Comparison of ENCODE assay signal across 26 mouse cellular contexts in the genomic region with DNA sequence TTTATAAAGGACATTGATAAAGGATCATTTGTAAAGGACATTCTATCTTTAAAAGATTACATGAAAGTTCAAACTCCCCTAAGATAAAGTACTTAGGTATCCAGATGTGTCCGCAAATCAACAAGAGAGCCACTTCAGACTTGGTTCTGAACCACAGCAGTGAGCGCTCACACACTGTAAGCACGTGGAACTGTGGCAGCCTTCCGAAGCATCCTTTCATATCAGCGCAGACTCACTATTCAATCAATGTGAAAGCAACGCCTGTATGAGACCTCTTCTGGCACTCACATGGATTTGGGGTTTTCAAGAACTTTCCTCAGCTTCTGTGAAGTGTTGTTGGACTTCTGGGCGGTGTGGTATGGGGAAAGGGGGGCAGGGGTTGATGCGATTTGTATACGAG.
DNase-seq lines count a peak whose midpoint lies in the region; ATAC-seq and TF ChIP-seq lines count a peak whose summit lies in the region.
"Had no signal": no experiment of that assay in that cellular context is flagged by ENCODE, and none has a peak within 500 bp of the region (broad histone marks: within the 10 kb centered on the region; RNA-seq: fewer than 3 reads in every experiment).

No protein-coding gene starts in this region.

- no peaks in the 10 kb centered on the region for H3K4me1 ChIP-seq in lung, embryonic 14.5 days (ENCODE audit: insufficient read depth)
- H3K4me1 ChIP-seq in midbrain, postnatal 0 days (ENCODE audit: insufficient read depth, low read length) = no peaks in the 10 kb centered on the region; the same call in 1 of the 2 replicates
- no peaks in the 10 kb centered on the region for H3K4me1 ChIP-seq in midbrain, embryonic 15.5 days
- no peaks in the 10 kb centered on the region for H3K4me1 ChIP-seq in stomach, postnatal 0 days (replicated peaks; ENCODE audit: control insufficient read depth, insufficient read depth)
- H3K4me1 ChIP-seq: embryonic facial prominence, embryonic 10.5 days; embryonic facial prominence, embryonic 15.5 days; intestine, embryonic 15.5 days; limb, embryonic 10.5 days; limb, embryonic 15.5 days; liver, embryonic 13.5 days; midbrain, embryonic 12.5 days; stomach, embryonic 15.5 days had no signal

- no peak overlapping the region for H3K4me2 ChIP-seq in lung, embryonic 14.5 days
- H3K4me2 ChIP-seq in midbrain, postnatal 0 days (ENCODE audit: low read depth, low read length, poor library complexity, severe bottlenecking) = no peak overlapping the region
- H3K4me2 ChIP-seq in midbrain, embryonic 15.5 days = no peak overlapping the region
- H3K4me2 ChIP-seq in stomach, postnatal 0 days (replicated peaks; ENCODE audit: low read depth) = no peak overlapping the region
- H3K4me2 ChIP-seq: embryonic facial prominence, embryonic 15.5 days; forebrain, embryonic 12.5 days; intestine, embryonic 15.5 days; limb, embryonic 15.5 days; liver, embryonic 13.5 days; midbrain, embryonic 12.5 days; stomach, embryonic 15.5 days had no signal

- no peak overlapping the region for H3K27ac ChIP-seq in lung, embryonic 14.5 days (ENCODE audit: low read depth)
- no peak overlapping the region for H3K27ac ChIP-seq in midbrain, postnatal 0 days (ENCODE audit: low read depth, low read length)
- no peak overlapping the region for H3K27ac ChIP-seq in midbrain, embryonic 15.5 days
- no peak overlapping the region for H3K27ac ChIP-seq in stomach, postnatal 0 days (replicated peaks)
- H3K27ac ChIP-seq: embryonic facial prominence, embryonic 10.5 days; embryonic facial prominence, embryonic 15.5 days; forebrain, embryonic 12.5 days; intestine, embryonic 15.5 days; limb, embryonic 10.5 days; limb, embryonic 15.5 days; liver, embryonic 13.5 days; stomach, embryonic 15.5 days had no signal

- no peak overlapping the region for H3K9ac ChIP-seq in lung, embryonic 14.5 days
- H3K9ac ChIP-seq in midbrain, postnatal 0 days (replicated peaks; ENCODE audit: low read length, poor library complexity, severe bottlenecking) = no peak overlapping the region
- no peak overlapping the region for H3K9ac ChIP-seq in midbrain, embryonic 15.5 days
- no peak overlapping the region for H3K9ac ChIP-seq in stomach, postnatal 0 days (ENCODE audit: low read length)
- H3K9ac ChIP-seq: embryonic facial prominence, embryonic 15.5 days; forebrain, embryonic 12.5 days; hindbrain, embryonic 15.5 days; intestine, embryonic 15.5 days; limb, embryonic 15.5 days; liver, embryonic 13.5 days; midbrain, embryonic 12.5 days; stomach, embryonic 15.5 days had no signal

- no peak overlapping the region for H3K4me3 ChIP-seq in lung, embryonic 14.5 days (ENCODE audit: low read depth, low read length)
- no peak overlapping the region for H3K4me3 ChIP-seq in midbrain, postnatal 0 days (ENCODE audit: low read depth, low read length)
- no peak overlapping the region for H3K4me3 ChIP-seq in midbrain, embryonic 15.5 days
- H3K4me3 ChIP-seq in stomach, postnatal 0 days (ENCODE audit: low read depth, low read length) = no peak overlapping the region
- H3K4me3 ChIP-seq: embryonic facial prominence, embryonic 10.5 days; embryonic facial prominence, embryonic 15.5 days; forebrain, embryonic 12.5 days; hindbrain, embryonic 15.5 days; intestine, embryonic 15.5 days; limb, embryonic 10.5 days; limb, embryonic 15.5 days; liver, embryonic 13.5 days; midbrain, embryonic 12.5 days; stomach, embryonic 15.5 days had no signal

- no peaks in the 10 kb centered on the region for H3K9me3 ChIP-seq in lung, embryonic 14.5 days (ENCODE audit: low read depth, low read length)
- no peaks in the 10 kb centered on the region for H3K9me3 ChIP-seq in midbrain, postnatal 0 days (ENCODE audit: low read length)
- no peaks in the 10 kb centered on the region for H3K9me3 ChIP-seq in midbrain, embryonic 15.5 days
- H3K9me3 ChIP-seq in stomach, postnatal 0 days (ENCODE audit: control insufficient read depth, low read length) = no peaks in the 10 kb centered on the region
- H3K9me3 ChIP-seq: embryonic facial prominence, embryonic 10.5 days; embryonic facial prominence, embryonic 15.5 days; forebrain, embryonic 12.5 days; hindbrain, embryonic 15.5 days; intestine, embryonic 15.5 days; limb, embryonic 10.5 days; limb, embryonic 15.5 days; liver, embryonic 13.5 days; midbrain, embryonic 12.5 days; stomach, embryonic 15.5 days had no signal

- no peak for TF ChIP-seq CTCF in lung, embryonic 14.5 days (IDR thresholded peaks at IDR 0.05; ENCODE audit: low read depth)
- TF ChIP-seq CTCF in midbrain, postnatal 0 days (IDR thresholded peaks at IDR 0.05) = no peak
- no peak for TF ChIP-seq CTCF in stomach, postnatal 0 days (IDR thresholded peaks at IDR 0.05; ENCODE audit: low read depth)

- WGBS in lung, embryonic 14.5 days = 44% methylated on average over 9 of the region's 9 CpGs
- 77% methylated on average over 9 of the region's 9 CpGs for WGBS in midbrain, postnatal 0 days
- 83% methylated on average over 9 of the region's 9 CpGs for WGBS in midbrain, embryonic 15.5 days
- 53% methylated on average over 9 of the region's 9 CpGs for WGBS in stomach, postnatal 0 days

- no peaks in the 10 kb centered on the region for H3K27me3 ChIP-seq in lung, embryonic 14.5 days (ENCODE audit: insufficient read depth, low read length)
- H3K27me3 ChIP-seq in midbrain, postnatal 0 days (ENCODE audit: insufficient read depth, low read length) = no peaks in the 10 kb centered on the region
- H3K27me3 ChIP-seq in midbrain, embryonic 15.5 days (replicated peaks) = no peaks in the 10 kb centered on the region
- no peaks in the 10 kb centered on the region for H3K27me3 ChIP-seq in stomach, postnatal 0 days (ENCODE audit: control insufficient read depth, insufficient read depth, low read length)
- H3K27me3 ChIP-seq: embryonic facial prominence, embryonic 15.5 days; forebrain, embryonic 12.5 days; hindbrain, embryonic 15.5 days; intestine, embryonic 15.5 days; limb, embryonic 15.5 days; liver, embryonic 13.5 days; midbrain, embryonic 12.5 days; stomach, embryonic 15.5 days had no signal

- TF ChIP-seq EP300 in stomach, postnatal 0 days (optimal IDR thresholded peaks at IDR 0.05) = no peak

- ATAC-seq in lung, embryonic 14.5 days (ENCODE audit: insufficient read depth) = peak; percentile 21; the same call in 1 of the 2 replicates
- no peak for ATAC-seq in midbrain, postnatal 0 days (ENCODE audit: low FRiP score)
- no peak for ATAC-seq in midbrain, embryonic 15.5 days (replicated peaks)
- ATAC-seq in stomach, postnatal 0 days (ENCODE audit: low FRiP score, low TSS enrichment) = no peak
- ATAC-seq in granulocyte monocyte progenitor cell, adult 5-6 weeks (replicated peaks; ENCODE audit: poor library complexity, severe bottlenecking) = no peak
- ATAC-seq: CD4-positive, CD25-positive, alpha-beta regulatory T cell, adult 4 months; intestine, embryonic 15.5 days had no signal

- H3K36me3 ChIP-seq in lung, embryonic 14.5 days (ENCODE audit: insufficient read depth) = no peaks in the 10 kb centered on the region
- no peaks in the 10 kb centered on the region for H3K36me3 ChIP-seq in midbrain, postnatal 0 days (ENCODE audit: insufficient read depth, low read length)
- no peaks in the 10 kb centered on the region for H3K36me3 ChIP-seq in midbrain, embryonic 15.5 days (replicated peaks)
- H3K36me3 ChIP-seq in stomach, postnatal 0 days (ENCODE audit: control insufficient read depth, insufficient read depth, low read length) = no peaks in the 10 kb centered on the region
- H3K36me3 ChIP-seq: embryonic facial prominence, embryonic 10.5 days; embryonic facial prominence, embryonic 15.5 days; forebrain, embryonic 12.5 days; hindbrain, embryonic 15.5 days; intestine, embryonic 15.5 days; limb, embryonic 10.5 days; limb, embryonic 15.5 days; liver, embryonic 13.5 days; midbrain, embryonic 12.5 days; stomach, embryonic 15.5 days had no signal

- DNase-seq in lung, embryonic 14.5 days = peak; percentile 2
- no peak for DNase-seq in lung, postnatal 25 days (ENCODE audit: low spot score)
- DNase-seq in midbrain, postnatal 0 days (ENCODE audit: low spot score) = peak; percentile 19
- peak; percentile 2 for DNase-seq in mesoderm, embryonic 11.5 days (ENCODE audit: low read depth, low spot score)
- no peak for DNase-seq in stomach, postnatal 0 days (ENCODE audit: low spot score)
- DNase-seq: adrenal gland, postnatal 36 days; gastrocnemius, postnatal 10 days; heart, postnatal 14 days; kidney, adult 2 months; kidney, postnatal 36 days; liver, embryonic 13.5 days; lung, adult 18-20 months; right cerebral cortex, postnatal 25 days; thymus, postnatal 14 days had no signal

Comparison
In these comparisons a context has a peak if more than half of its experiments do, and no peak if none do; other contexts are left out.
1. DNase-seq: peak in lung, embryonic 14.5 days (single experiment), midbrain, postnatal 0 days (single experiment) and mesoderm, embryonic 11.5 days (single experiment); none in lung, postnatal 25 days (single experiment) and stomach, postnatal 0 days (single experiment).